16 mouse cellular contexts compared by ENCODE assay signal in the genomic region with DNA sequence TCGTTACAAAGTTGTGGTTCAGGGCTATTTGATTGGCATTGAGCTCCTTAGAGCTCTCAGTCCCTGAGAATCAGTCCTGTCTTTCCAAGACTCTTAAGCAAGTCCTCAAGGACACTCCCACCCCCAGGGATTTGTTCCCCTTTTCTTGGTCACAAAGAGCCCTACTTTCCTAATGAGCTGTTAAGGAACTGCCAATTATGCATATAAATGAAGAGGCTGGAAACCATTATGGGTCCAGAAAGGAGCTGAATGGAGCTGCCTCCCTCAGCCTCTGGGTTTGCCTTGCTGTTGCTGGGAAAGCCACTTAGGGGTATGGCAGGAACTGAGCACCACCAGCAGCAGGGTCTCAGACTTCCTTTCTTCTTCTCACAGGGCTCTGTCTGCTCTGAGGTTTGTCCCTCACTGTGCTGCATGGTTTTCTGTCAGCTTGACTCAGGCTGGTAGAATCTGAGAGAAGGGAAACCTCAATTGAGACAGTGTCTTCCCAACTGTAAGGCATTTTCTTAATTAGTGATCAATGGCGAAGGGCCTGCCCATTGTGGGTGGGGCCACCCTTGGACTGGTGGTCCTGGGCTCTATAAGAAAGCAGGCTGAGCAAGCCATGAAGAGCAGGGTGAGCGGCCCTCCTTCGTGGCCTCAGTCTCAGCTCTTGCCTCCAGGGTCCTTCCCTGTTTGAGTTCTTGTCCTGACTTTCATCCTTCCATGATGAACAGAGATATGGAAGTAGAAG.
A peak's percentile ranks its signal among the peaks of the same experiment; 100 is the strongest.
DNase-seq lines count a peak whose midpoint lies in the region; ATAC-seq and TF ChIP-seq lines count a peak whose summit lies in the region.
"Had no signal": no experiment of that assay in that cellular context is flagged by ENCODE, and none has a peak within 500 bp of the region (broad histone marks: within the 10 kb centered on the region; RNA-seq: fewer than 3 reads in every experiment).

No protein-coding gene starts in this region.

- H3K9ac ChIP-seq in midbrain, postnatal 0 days (replicated peaks; ENCODE audit: low read length, poor library complexity, severe bottlenecking), result no peak overlapping the region
- no peak overlapping the region for H3K9ac ChIP-seq in midbrain, embryonic 11.5 days (ENCODE audit: low read length)
- H3K9ac ChIP-seq in forebrain, embryonic 13.5 days, result no peak overlapping the region
- H3K9ac ChIP-seq: heart, embryonic 15.5 days; intestine, embryonic 15.5 days; limb, embryonic 13.5 days; liver, embryonic 15.5 days; midbrain, embryonic 12.5 days had no signal

- TF ChIP-seq CTCF in midbrain, postnatal 0 days (IDR thresholded peaks at IDR 0.05), result no peak
- TF ChIP-seq CTCF in lung, adult 2 months (IDR thresholded peaks at IDR 0.05; ENCODE audit: insufficient read depth, low read length), result no peak

- no peak overlapping the region for H3K4me2 ChIP-seq in midbrain, postnatal 0 days (ENCODE audit: low read depth, low read length, poor library complexity, severe bottlenecking)
- no peak overlapping the region for H3K4me2 ChIP-seq in midbrain, embryonic 11.5 days
- H3K4me2 ChIP-seq in forebrain, embryonic 13.5 days, result no peak overlapping the region
- H3K4me2 ChIP-seq: heart, embryonic 15.5 days; intestine, embryonic 15.5 days; limb, embryonic 13.5 days; liver, embryonic 15.5 days; midbrain, embryonic 12.5 days had no signal

- no peak for TF ChIP-seq POLR2A in lung, adult 2 months (IDR thresholded peaks at IDR 0.05; ENCODE audit: borderline replicate concordance, extremely low read depth, low read depth, low read length)

- no peaks in the 10 kb centered on the region for H3K27me3 ChIP-seq in midbrain, postnatal 0 days (ENCODE audit: insufficient read depth, low read length)
- no peaks in the 10 kb centered on the region for H3K27me3 ChIP-seq in midbrain, embryonic 11.5 days (ENCODE audit: control insufficient read depth, insufficient read depth, low read length)
- peaks cover 7% of the 10 kb centered on the region; the same call in 1 of the 2 replicates for H3K27me3 ChIP-seq in forebrain, embryonic 13.5 days
- H3K27me3 ChIP-seq: heart, embryonic 15.5 days; intestine, embryonic 15.5 days; limb, embryonic 13.5 days; liver, embryonic 15.5 days; midbrain, embryonic 12.5 days had no signal

- peak; percentile 70 for DNase-seq in heart, adult 11 months
- no peak for DNase-seq in heart, adult 9 months (ENCODE audit: low spot score in 2 of 2)
- DNase-seq in midbrain, postnatal 0 days (ENCODE audit: low spot score), result peak; percentile 35
- no peak for DNase-seq in midbrain, embryonic 11.5 days (ENCODE audit: low spot score, missing footprints)
- DNase-seq in cerebellum, adult 18-20 months, result no peak
- DNase-seq in lung, adult 2 months, result no peak
- DNase-seq: lung, postnatal 14 days; right cerebral cortex, postnatal 25 days had no signal

- no peaks in the 10 kb centered on the region for H3K36me3 ChIP-seq in midbrain, postnatal 0 days (ENCODE audit: insufficient read depth, low read length)
- no peaks in the 10 kb centered on the region for H3K36me3 ChIP-seq in midbrain, embryonic 11.5 days (ENCODE audit: control insufficient read depth, insufficient read depth, low read length)
- no peaks in the 10 kb centered on the region for H3K36me3 ChIP-seq in forebrain, embryonic 13.5 days (ENCODE audit: poor library complexity, severe bottlenecking)
- H3K36me3 ChIP-seq: heart, embryonic 15.5 days; intestine, embryonic 15.5 days; limb, embryonic 13.5 days; liver, embryonic 15.5 days; midbrain, embryonic 12.5 days had no signal

- no peaks in the 10 kb centered on the region for H3K9me3 ChIP-seq in midbrain, postnatal 0 days (ENCODE audit: low read length)
- H3K9me3 ChIP-seq in midbrain, embryonic 11.5 days (ENCODE audit: control insufficient read depth, low read length), result no peaks in the 10 kb centered on the region
- 0 out of 2 replicates have a peak, but pooled peaks cover 5% of the 10 kb centered on the region for H3K9me3 ChIP-seq in forebrain, embryonic 13.5 days (replicated peaks)
- H3K9me3 ChIP-seq: heart, embryonic 15.5 days; intestine, embryonic 15.5 days; limb, embryonic 13.5 days; liver, embryonic 15.5 days; midbrain, embryonic 12.5 days had no signal

- H3K4me3 ChIP-seq in midbrain, postnatal 0 days (ENCODE audit: low read depth, low read length), result no peak overlapping the region
- H3K4me3 ChIP-seq in midbrain, embryonic 11.5 days (ENCODE audit: low read depth, low read length), result no peak overlapping the region
- no peak overlapping the region for H3K4me3 ChIP-seq in forebrain, embryonic 13.5 days
- no peak overlapping the region for H3K4me3 ChIP-seq in lung, adult 2 months (replicated peaks; ENCODE audit: extremely low read depth, low read depth, low read length)
- H3K4me3 ChIP-seq: heart, embryonic 15.5 days; intestine, embryonic 15.5 days; limb, embryonic 13.5 days; liver, embryonic 15.5 days; midbrain, embryonic 12.5 days had no signal

- no peak for ATAC-seq in midbrain, postnatal 0 days (ENCODE audit: low FRiP score)
- ATAC-seq in midbrain, embryonic 11.5 days (ENCODE audit: low FRiP score), result no peak
- peak; percentile 89 for ATAC-seq in forebrain, embryonic 13.5 days
- ATAC-seq in megakaryocyte progenitor cell, adult 5-6 weeks (replicated peaks; ENCODE audit: poor library complexity), result no peak
- ATAC-seq: activated CD4-positive, CD25-positive, alpha-beta regulatory T cell, adult 4 months; intestine, embryonic 15.5 days had no signal

- H3K27ac ChIP-seq in midbrain, postnatal 0 days (ENCODE audit: low read depth, low read length), result no peak overlapping the region
- no peak overlapping the region for H3K27ac ChIP-seq in midbrain, embryonic 11.5 days (ENCODE audit: low read depth, low read length)
- peak overlapping the region; percentile 69 for H3K27ac ChIP-seq in forebrain, embryonic 13.5 days
- H3K27ac ChIP-seq: heart, embryonic 15.5 days; intestine, embryonic 15.5 days; limb, embryonic 13.5 days; liver, embryonic 15.5 days; midbrain, embryonic 12.5 days had no signal

- 74% methylated on average over 4 of the region's 4 CpGs for WGBS in midbrain, postnatal 0 days
- WGBS in midbrain, embryonic 11.5 days, result 72% methylated on average over 4 of the region's 4 CpGs
- 31% methylated on average over 4 of the region's 4 CpGs for WGBS in forebrain, embryonic 13.5 days
- WGBS in lung, adult 2 months, result 83% methylated on average over 4 of the region's 4 CpGs

- H3K4me1 ChIP-seq in midbrain, postnatal 0 days (ENCODE audit: insufficient read depth, low read length), result no peaks in the 10 kb centered on the region
- peaks cover 7% of the 10 kb centered on the region; the same call in 1 of the 2 replicates for H3K4me1 ChIP-seq in midbrain, embryonic 11.5 days (ENCODE audit: control insufficient read depth, insufficient read depth, low read length)
- H3K4me1 ChIP-seq in forebrain, embryonic 13.5 days, result peaks cover 20% of the 10 kb centered on the region
- no peaks in the 10 kb centered on the region for H3K4me1 ChIP-seq in lung, adult 2 months (ENCODE audit: control insufficient read depth, insufficient read depth, low read length)
- H3K4me1 ChIP-seq: heart, embryonic 15.5 days; intestine, embryonic 15.5 days; limb, embryonic 13.5 days; liver, embryonic 15.5 days had no signal

Comparison
In these comparisons a context has a peak if more than half of its experiments do, and no peak if none do; other contexts are left out.
1. DNase-seq: peak in heart, adult 11 months (single experiment) and midbrain, postnatal 0 days (single experiment); none in heart, adult 9 months (0 of 2), midbrain, embryonic 11.5 days (single experiment), cerebellum, adult 18-20 months (0 of 2) and lung, adult 2 months (single experiment).